Mouse (Mus musculus) layer of hippocampus, adult 18-20 months (tissue): ENCODE data around the gene Crkl. TPM values are rescaled to one million over a fixed set of nuclear protein-coding genes. Genes with fewer than 3 reads are reported as not detected.
"Not testable (repeated sequence)": the region's sequence is repeated elsewhere in the genome, so short reads cannot be mapped to it uniquely, and the experiment has no call there.

Experiments used
- DNase-seq, 2 experiments: peaks; one replicate each; pipeline ENCODE4 v3.0.0; 2022; ENCODE audit warnings: low spot score in 2 of 2
- total RNA-seq, 2 experiments: library from RNA; stranded (reverse); gene quantifications; 2 replicates each; pipeline ENCODE4 v1.2.3; 2021

The Crkl gene
- total RNA-seq, 2 experiments from 2014 or later = 40.7 to 41.8 TPM

GRCm38 (mm10) chr16:17481465-17481864 lies 29.7 kb downstream of the Crkl start:
- DNase-seq = no peak

GRCm38 (mm10) chr16:17486505-17486904 lies 34.7 kb downstream of the Crkl start:
- no peak for DNase-seq

GRCm38 (mm10) chr16:17488478-17489468 lies 37.0 kb downstream of the Crkl start:
- DNase-seq = peak in 1 of 2 experiments; percentile 62

GRCm38 (mm10) chr16:17489469-17490111 lies 37.8 kb downstream of the Crkl start, which contains the start of gene Aifm3:
TSS of gene Aifm3 (plus strand) at chr16:17489611.
- DNase-seq = no peak

- peak in 1 of 2 experiments; percentile 39 for DNase-seq
Observed at GRCm38 (mm10) chr16:17491154-17491553, 39.4 kb downstream of the Crkl start.

GRCm38 (mm10) chr16:17491896-17492561 lies 40.2 kb downstream of the Crkl start:
- DNase-seq = peak in 1 of 2 experiments; percentile 37

- peak; percentile 85 to 94 for DNase-seq
Observed at GRCm38 (mm10) chr16:17496499-17497305, 44.9 kb downstream of the Crkl start.

GRCm38 (mm10) chr16:17499249-17499883 lies 47.6 kb downstream of the Crkl start:
- DNase-seq = no peak

GRCm38 (mm10) chr16:17502681-17503080 lies 50.9 kb downstream of the Crkl start:
- DNase-seq = no peak

- DNase-seq = no peak
Observed at GRCm38 (mm10) chr16:17507018-17507552, 55.3 kb downstream of the Crkl start.

GRCm38 (mm10) chr16:17508031-17508430 lies 56.2 kb downstream of the Crkl start:
- not testable (repeated sequence) for DNase-seq

GRCm38 (mm10) chr16:17508546-17509239 lies 56.9 kb downstream of the Crkl start, which contains the start of gene Lztr1:
TSS of gene Lztr1 (plus strand) at chr16:17508688.
- peak; percentile 87 to 95 for DNase-seq

- no peak for DNase-seq
Observed at GRCm38 (mm10) chr16:17509240-17509597, 57.4 kb downstream of the Crkl start.

- no peak for DNase-seq
Observed at GRCm38 (mm10) chr16:17510143-17510542, 58.4 kb downstream of the Crkl start.

GRCm38 (mm10) chr16:17510686-17511085 lies 58.9 kb downstream of the Crkl start:
- no peak for DNase-seq

- no peak for DNase-seq
Observed at GRCm38 (mm10) chr16:17511431-17511830, 59.6 kb downstream of the Crkl start.

GRCm38 (mm10) chr16:17518910-17519309 lies 67.1 kb downstream of the Crkl start:
- no peak for DNase-seq

- DNase-seq = no peak
Observed at GRCm38 (mm10) chr16:17524156-17524555, 72.4 kb downstream of the Crkl start.

- DNase-seq = no peak
Observed at GRCm38 (mm10) chr16:17525524-17525923, 73.7 kb downstream of the Crkl start.
